Mouse (Mus musculus): ENCODE measurements around the gene Timm8a2.

The Timm8a2 gene

GRCm38 (mm10) chr14:122011768-122012167 is 22.7 kb upstream of the Timm8a2 start:
- in situ Hi-C loops (cut with MboI, MseI): loop anchor here in 1 of 2 experiments (5.0 to 10.0 kb wide), 2 partner anchors 54 to 463 kb away; partner anchors contain the start of gene Zic2

DNA sequence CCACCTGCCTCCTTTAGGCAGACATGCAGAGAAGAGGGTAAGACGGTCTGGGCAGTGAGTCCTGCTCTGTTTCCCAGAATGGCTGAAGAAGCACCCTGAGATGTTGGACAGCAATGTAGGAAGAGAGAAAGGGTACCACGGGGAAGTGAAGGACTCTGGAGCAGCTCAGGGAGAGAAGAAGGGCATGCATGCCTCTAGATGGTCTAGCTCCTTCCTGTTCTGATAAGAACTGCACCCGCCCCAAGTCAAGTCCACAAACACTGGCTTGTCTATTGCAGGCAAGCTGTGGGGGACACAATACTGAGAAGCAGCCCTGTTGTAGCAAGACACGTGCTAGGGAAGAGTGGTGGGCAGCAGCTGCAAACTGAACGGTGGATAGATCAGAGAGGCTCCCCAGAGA is 22.3 kb upstream of the Timm8a2 start:
- in situ Hi-C loops (cut with MboI, MseI): loop anchor here in 1 of 2 experiments (5.0 to 10.0 kb wide), 2 partner anchors 55 to 463 kb away; partner anchors contain the start of gene Zic2

- in situ Hi-C loops (cut with MboI, MseI): loop anchor here in 1 of 2 experiments (5.0 to 10.0 kb wide), 2 partner anchors 56 to 462 kb away; partner anchors contain the start of gene Zic2
These were observed 21.7 kb upstream of the Timm8a2 start for GRCm38 (mm10) chr14:122012814-122013213.

DNA sequence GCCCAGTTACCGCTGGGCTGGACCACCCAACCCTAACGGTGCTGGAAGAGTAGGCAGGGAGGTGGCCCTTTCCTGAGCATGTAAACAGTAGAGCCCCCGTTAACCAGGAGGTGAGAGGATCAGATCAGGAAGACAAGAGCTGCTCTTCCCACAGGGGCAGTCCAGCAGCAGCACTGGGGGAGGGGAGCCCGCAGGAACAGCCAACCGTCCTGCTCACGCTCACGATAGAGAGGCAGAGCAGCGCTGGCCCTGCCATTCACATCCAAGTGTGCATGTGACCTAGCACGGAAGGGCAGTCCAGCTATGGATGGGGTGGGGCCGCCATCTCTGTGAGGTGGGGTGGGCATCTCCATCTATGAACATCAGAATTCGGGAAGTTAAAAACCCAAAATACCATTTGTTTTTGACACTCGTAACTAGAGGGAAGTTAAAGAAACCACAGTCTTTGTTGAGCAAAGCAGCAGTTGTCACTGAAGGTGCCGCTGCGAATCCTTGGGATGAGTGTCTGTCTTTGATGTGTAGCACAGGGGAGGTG is 21.0 kb upstream of the Timm8a2 start:
- in situ Hi-C loops (cut with MboI, MseI): loop anchor here in 1 of 2 experiments (5.0 to 10.0 kb wide), 2 partner anchors 56 to 461 kb away; partner anchors contain the start of gene Zic2

DNA sequence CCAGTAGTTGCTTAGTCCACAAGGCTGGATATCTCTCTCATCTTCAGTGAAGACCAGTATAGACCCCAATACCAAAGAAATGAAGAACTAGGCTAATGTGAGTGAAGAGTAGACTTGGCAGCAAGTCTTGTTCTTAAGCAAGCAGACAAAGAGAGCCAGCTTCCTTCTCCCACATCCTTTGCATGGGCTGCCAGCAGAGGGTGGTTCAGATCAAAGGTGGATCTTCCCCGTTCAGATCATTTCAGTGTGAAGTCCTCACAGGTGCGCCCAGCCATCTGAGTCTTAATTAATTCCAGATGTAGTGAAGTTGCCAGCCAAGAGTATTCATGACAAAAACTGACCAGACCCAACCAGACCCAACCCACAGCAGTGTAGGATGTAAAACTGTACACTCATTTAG is 16.5 kb upstream of the Timm8a2 start:
- in situ Hi-C loops (cut with MboI, MseI): loop anchor here in 1 of 2 experiments (10.0 kb wide), 1 partner anchor 457 kb away; the partner anchor contains the start of gene Zic2

DNA sequence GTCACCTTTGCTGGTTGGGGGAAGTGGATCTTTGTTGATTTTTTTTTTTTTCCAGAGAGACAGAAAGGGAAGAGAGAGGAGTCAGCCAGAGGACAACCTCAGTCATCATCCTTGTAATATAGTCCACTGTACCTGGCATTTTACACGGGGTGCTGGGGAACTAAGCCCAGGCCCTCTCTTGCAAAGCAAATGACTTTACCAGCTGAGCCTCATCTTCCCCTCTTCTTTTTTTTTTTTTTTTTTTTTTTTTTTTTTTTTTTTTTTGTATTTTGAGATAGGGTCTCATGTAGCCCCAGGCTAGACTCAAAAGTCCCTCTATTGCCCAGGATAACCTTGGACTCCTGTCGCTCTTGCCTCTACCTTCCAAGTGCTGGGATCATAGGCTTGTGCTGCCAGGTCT is 15.1 kb upstream of the Timm8a2 start:
- in situ Hi-C loops (cut with MboI, MseI): loop anchor here in 1 of 2 experiments (10.0 kb wide), 1 partner anchor 455 kb away; the partner anchor contains the start of gene Zic2

DNA sequence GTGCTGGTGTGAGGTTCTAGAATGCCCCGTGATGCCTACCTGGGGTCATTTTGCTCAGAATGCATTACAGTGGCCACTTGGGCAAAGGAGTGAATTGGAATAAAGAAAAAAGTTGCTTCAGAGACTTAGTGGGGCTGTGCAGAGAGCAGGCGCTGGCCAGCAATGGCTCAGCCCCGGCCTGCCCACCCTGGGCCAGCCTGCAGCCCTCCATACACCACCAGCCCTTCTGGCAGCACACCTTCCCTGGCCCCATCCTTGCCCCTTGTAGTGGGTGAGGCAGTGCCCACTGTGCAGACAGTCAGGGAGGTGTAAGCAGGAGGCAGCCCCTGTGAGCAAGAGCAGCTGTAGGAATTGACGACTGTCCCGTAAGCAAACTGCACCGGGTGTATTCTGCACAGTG is 13.9 kb upstream of the Timm8a2 start:
- in situ Hi-C loops (cut with MboI, MseI): no loop called here

DNA sequence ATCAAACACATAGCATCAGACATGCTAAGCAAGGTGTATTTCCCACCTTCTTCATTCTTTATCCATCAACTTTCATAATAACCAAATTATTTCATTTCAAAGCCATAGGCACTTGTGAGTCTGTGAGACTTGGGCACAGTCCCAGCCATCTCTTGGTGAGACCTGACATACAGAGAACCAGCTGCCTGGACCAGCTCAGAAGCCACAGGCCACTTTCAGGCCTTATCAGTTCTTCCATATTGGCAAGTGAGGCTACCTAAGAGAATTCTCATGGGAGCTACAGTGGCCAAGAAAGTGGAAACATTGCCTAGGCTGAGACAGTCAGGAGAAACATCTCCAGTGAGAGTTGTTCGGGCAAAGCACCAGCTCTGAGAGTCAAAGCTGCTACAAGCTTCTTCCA is 11.4 kb upstream of the Timm8a2 start:
- in situ Hi-C loops (cut with MboI, MseI): no loop called here

DNA sequence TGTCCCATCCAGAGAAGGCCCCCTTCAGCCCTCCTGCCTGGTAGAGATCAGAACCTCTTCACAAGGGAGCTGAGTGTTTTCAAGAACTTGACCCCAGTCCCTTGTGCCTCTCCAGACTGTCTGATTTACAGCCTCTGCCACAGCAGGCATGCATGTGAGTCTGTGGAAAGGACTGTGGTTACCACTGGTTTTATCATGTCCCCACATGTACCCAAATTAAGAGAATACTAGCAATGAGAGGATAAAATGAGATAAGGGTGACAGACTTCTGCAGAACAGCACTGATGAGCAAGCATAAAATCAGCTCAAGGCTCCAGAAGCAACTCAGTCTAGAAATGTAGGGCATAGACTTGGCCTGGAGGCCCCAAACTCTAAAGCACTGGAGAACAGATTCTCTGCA is 10.5 kb upstream of the Timm8a2 start:
- in situ Hi-C loops (cut with MboI, MseI): no loop called here

GRCm38 (mm10) chr14:122028926-122029745 is 5.3 kb upstream of the Timm8a2 start:
- in situ Hi-C loops (cut with MboI, MseI): no loop called here

- in situ Hi-C loops (cut with MboI, MseI): no loop called here
These were observed 4.6 kb upstream of the Timm8a2 start for GRCm38 (mm10) chr14:122029851-122030250.

- in situ Hi-C loops (cut with MboI, MseI): no loop called here
These were observed 2.4 kb upstream of the Timm8a2 start for GRCm38 (mm10) chr14:122032045-122032444.

DNA sequence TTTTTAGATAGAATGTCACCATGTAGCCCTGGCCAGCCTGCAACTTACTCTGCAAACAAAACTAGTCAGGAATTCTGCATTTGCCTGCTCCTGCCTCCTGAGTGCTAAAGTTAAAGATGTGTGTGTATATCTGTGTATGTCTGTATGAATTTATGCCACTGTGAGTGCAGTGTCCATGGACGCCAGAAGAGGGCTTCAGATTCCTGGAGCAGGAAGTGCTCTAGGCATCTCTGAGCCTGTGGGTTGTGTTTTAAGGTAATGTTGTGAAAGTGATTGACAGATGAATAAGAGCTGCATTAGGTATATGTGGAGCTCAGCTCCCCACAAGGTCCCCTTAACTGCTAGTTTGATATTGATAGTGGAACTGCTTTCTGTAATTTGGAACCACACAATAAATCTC is 707 bp downstream of the Timm8a2 start:
- in situ Hi-C loops (cut with MboI, MseI): no loop called here

- in situ Hi-C loops (cut with MboI, MseI): no loop called here
These were observed 1.4 kb downstream of the Timm8a2 start for GRCm38 (mm10) chr14:122035860-122036259.

DNA sequence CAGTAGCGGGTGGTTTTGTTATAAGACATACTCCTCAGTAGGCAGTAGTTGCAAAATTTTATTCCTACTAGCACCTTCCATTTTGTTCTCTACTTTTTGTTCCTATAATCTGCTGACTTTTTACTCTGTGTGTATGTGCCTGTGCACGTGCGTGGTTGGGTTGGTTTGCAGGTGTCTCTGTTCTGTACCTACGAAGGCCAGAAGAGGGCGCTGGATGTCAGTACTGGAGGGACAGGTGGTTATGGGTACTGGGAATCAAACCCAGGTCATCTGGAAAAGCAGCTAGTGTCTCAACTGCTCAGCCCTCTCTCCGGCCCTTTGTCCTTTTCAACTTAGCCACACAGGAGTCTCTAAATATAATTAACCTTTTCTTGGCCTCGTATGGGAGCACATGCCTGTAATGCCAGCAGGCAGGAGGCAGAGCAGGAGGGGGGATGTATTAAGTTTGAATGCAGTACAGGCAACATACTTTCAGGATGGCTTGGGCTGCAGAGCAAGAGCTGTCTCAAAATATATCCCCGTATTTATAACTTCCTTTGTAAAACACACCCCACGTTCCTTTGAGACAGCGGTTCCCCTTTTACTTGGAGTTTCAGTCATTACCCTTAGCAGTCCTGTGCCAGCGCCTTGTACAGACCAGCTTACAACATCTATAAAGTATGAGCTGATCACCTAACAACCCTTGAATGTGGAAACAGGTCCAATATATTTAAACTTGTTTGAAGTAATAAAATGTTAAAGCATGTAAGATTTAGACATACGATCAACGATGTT is 4.6 kb downstream of the Timm8a2 start:
- in situ Hi-C loops (cut with MboI, MseI): no loop called here

- in situ Hi-C loops (cut with MboI, MseI): no loop called here
These were observed 6.9 kb downstream of the Timm8a2 start for GRCm38 (mm10) chr14:122041413-122041825.

DNA sequence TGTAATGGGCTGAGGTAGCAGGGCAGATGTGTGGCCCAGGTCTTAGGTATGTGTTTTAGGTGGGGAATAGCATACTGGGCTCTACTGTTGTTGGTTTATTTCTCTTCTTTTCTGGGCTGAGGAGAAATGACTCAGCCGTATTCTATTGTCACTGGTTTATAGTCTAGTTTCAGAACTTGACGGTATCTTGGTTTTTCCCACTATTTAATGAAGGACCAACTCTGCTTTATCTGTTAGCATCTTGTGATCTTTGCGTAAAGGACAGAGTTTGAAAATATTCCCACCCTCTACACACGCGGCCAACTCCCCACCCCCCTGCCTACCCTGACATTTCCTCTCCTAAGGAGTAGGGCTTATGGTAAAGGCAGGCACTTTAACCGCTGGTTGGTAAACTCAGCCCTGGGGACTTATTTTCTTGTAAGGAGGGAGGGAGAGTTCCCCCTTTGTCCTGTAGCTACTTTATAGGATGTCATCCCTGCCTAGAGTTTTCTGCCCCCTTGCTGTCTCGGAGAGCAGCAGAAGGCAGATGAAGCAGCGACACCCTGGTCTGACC is 7.7 kb downstream of the Timm8a2 start:
- in situ Hi-C loops (cut with MboI, MseI): no loop called here

GRCm38 (mm10) chr14:122047784-122048183 is 13.3 kb downstream of the Timm8a2 start:
- in situ Hi-C loops (cut with MboI, MseI): no loop called here

- in situ Hi-C loops (cut with MboI, MseI): no loop called here
These were observed 14.3 kb downstream of the Timm8a2 start for GRCm38 (mm10) chr14:122048816-122049215.

DNA sequence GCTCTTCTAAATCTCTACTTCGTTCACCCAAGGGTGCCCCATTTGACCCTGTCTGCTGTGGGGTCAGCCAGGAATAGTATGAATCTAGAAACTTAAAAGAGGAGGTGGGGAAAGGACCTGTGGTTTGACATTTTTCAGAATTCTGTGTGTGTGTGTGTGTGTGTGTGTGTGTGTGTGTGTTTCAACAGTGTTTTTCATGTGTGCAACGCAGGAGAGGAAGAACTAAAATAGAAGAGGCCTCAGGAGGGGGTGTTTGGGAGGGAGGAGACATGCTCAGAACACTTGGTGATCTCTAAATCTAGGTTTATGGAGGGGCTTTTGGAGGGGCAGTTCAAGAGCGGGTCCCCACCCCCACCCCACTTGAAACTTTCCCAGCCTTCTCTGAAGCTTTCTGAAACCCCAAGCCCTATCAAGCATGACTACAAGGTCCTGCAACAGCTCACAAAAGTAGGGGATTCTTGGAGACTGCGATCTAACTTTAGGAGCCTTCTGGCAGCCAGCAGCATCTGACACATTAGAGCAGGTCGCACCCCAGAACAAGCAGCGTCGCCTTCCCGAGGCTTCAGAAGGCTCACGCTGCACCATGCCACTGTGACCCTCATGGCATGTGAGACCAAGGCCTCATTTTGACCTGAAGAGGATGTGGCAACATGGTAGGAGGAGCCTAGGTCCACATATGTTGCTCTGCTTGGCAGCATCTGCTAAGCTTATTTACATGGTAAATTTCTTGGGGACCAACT is 18.6 kb downstream of the Timm8a2 start:
- in situ Hi-C loops (cut with MboI, MseI): loop anchor here (5.0 to 10.0 kb wide), 2 partner anchors 86 to 1578 kb away; partner anchors contain the start of genes Gpr183 (in 2 of the 2) and Rap2a (in 1 of the 2)

GRCm38 (mm10) chr14:122056871-122057270 is 22.4 kb downstream of the Timm8a2 start:
- in situ Hi-C loops (cut with MboI, MseI): loop anchor here in 1 of 2 experiments (10.0 kb wide), 1 partner anchor 1582 kb away; the partner anchor contains the start of gene Rap2a
